Mouse (Mus musculus): Measurements from ENCODE around the gene Kcnip1. TPM values are rescaled to one million over a fixed set of nuclear protein-coding genes. Genes with fewer than 3 reads are reported as not detected.

Gene Kcnip1
- total and polyA plus RNA-seq, 2 experiments = not detected

DNA sequence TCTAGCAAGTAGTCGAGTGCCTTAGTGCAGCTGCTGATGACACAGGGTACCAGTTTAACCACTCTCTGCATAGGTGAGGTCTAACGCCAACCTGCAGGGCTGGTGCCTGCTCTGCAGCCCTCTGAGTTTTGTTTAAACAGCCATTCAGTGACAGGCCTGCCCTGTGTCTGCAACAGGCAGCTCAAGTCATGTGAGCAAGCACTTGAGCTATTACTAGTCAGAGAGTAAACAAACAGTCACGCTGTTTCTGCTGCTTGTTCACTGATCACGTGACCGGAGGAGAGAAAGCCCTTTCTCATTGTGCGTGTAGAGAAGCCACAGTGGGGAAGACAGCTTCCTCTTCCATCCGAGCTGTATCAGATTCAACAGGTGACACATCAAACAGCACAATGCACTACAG lies 248.5 kb downstream of the Kcnip1 start:
- no peaks in the 10 kb centered on the region for H3K4me1 ChIP-seq (ENCODE audit: control insufficient read depth, insufficient read depth, low read length)
- 11% methylated on average over 7 of the region's 7 CpGs for WGBS
- DNase-seq (ENCODE audit: extremely low read depth, low read depth, low spot score) = peak; percentile 8
- H3K27ac ChIP-seq (replicated peaks; ENCODE audit: insufficient read depth, low read depth, low read length) = no peak overlapping the region
- no peaks in the 10 kb centered on the region for H3K36me3 ChIP-seq (ENCODE audit: control insufficient read depth, insufficient read depth, low read length)
- TF ChIP-seq CTCF (IDR thresholded peaks at IDR 0.05; ENCODE audit: low read depth, low read length) (no peak), POLR2A (IDR thresholded peaks at IDR 0.05; ENCODE audit: extremely low read depth, insufficient read depth, low read length) (no peak)
- H3K9ac ChIP-seq (ENCODE audit: low read depth, low read length) = no peak overlapping the region
- no peak overlapping the region for H3K4me3 ChIP-seq (ENCODE audit: insufficient read depth, low read depth, low read length)
- H3K27me3 ChIP-seq (ENCODE audit: control insufficient read depth, insufficient read depth, low read length) = no peaks in the 10 kb centered on the region
- H3K79me2 ChIP-seq (ENCODE audit: control insufficient read depth, insufficient read depth, low read length) = no peaks in the 10 kb centered on the region

- H3K27ac ChIP-seq (replicated peaks; ENCODE audit: insufficient read depth, low read depth, low read length) = no peak overlapping the region
- TF ChIP-seq CTCF (IDR thresholded peaks at IDR 0.05; ENCODE audit: low read depth, low read length) = no peak
- no peak for TF ChIP-seq POLR2A (IDR thresholded peaks at IDR 0.05; ENCODE audit: extremely low read depth, insufficient read depth, low read length)
- DNase-seq (ENCODE audit: extremely low read depth, low read depth, low spot score) = no peak
- WGBS = 88% methylated on average over 3 of the region's 3 CpGs
- H3K4me1 ChIP-seq (ENCODE audit: control insufficient read depth, insufficient read depth, low read length) = no peaks in the 10 kb centered on the region
- H3K9ac ChIP-seq (ENCODE audit: low read depth, low read length) = no peak overlapping the region
- no peaks in the 10 kb centered on the region for H3K27me3 ChIP-seq (ENCODE audit: control insufficient read depth, insufficient read depth, low read length)
- no peaks in the 10 kb centered on the region for H3K79me2 ChIP-seq (ENCODE audit: control insufficient read depth, insufficient read depth, low read length)
- no peak overlapping the region for H3K4me3 ChIP-seq (ENCODE audit: insufficient read depth, low read depth, low read length)
- H3K36me3 ChIP-seq (ENCODE audit: control insufficient read depth, insufficient read depth, low read length) = no peaks in the 10 kb centered on the region
Observed at GRCm38 (mm10) chr11:33740187-33740586, 252.8 kb downstream of the Kcnip1 start.

DNA sequence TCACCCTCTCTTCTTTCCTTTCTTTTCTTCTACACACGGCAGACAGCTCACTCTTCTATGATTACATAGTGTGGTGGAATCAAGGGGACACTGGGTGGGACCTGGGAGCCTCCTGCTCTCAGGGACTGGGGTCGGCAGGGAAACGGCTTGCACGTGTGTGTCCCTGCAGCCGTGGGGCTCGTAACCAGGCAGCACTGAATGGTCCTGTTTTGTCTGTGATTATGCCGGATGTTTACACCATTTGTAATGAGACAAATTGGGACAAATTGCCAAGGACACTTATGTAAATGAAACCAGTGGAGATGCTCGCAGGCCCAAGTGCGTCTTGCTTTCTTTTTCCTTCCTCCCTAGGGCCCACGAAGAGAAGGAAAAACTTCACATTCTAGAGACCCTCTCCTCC lies 256.5 kb downstream of the Kcnip1 start:
- Histone ChIP-seq H3K4me1 (ENCODE audit: control insufficient read depth, insufficient read depth, low read length) (no peaks in the 10 kb centered on the region), H3K27ac (replicated peaks; ENCODE audit: insufficient read depth, low read depth, low read length) (no peak overlapping the region), H3K4me3 (ENCODE audit: insufficient read depth, low read depth, low read length) (no peak overlapping the region), H3K27me3 (ENCODE audit: control insufficient read depth, insufficient read depth, low read length) (no peaks in the 10 kb centered on the region), H3K36me3 (ENCODE audit: control insufficient read depth, insufficient read depth, low read length) (no peaks in the 10 kb centered on the region), H3K79me2 (ENCODE audit: control insufficient read depth, insufficient read depth, low read length) (no peaks in the 10 kb centered on the region), H3K9ac (ENCODE audit: low read depth, low read length) (no peak overlapping the region)
- DNase-seq (ENCODE audit: extremely low read depth, low read depth, low spot score) = peak; percentile 6
- TF ChIP-seq CTCF (IDR thresholded peaks at IDR 0.05; ENCODE audit: low read depth, low read length) = no peak
- no peak for TF ChIP-seq POLR2A (IDR thresholded peaks at IDR 0.05; ENCODE audit: extremely low read depth, insufficient read depth, low read length)
- WGBS = 68% methylated on average over 10 of the region's 10 CpGs

- peak; percentile 16 for DNase-seq (ENCODE audit: extremely low read depth, low read depth, low spot score)
- no peak for TF ChIP-seq POLR2A (IDR thresholded peaks at IDR 0.05; ENCODE audit: extremely low read depth, insufficient read depth, low read length)
- peak; percentile 35; the same call in 1 of the 2 replicates for TF ChIP-seq CTCF (IDR thresholded peaks at IDR 0.05; ENCODE audit: low read depth, low read length)
- Histone ChIP-seq H3K79me2 (ENCODE audit: control insufficient read depth, insufficient read depth, low read length) (no peaks in the 10 kb centered on the region), H3K4me3 (ENCODE audit: insufficient read depth, low read depth, low read length) (no peak overlapping the region), H3K27ac (replicated peaks; ENCODE audit: insufficient read depth, low read depth, low read length) (no peak overlapping the region), H3K4me1 (ENCODE audit: control insufficient read depth, insufficient read depth, low read length) (no peaks in the 10 kb centered on the region), H3K9ac (ENCODE audit: low read depth, low read length) (no peak overlapping the region), H3K36me3 (ENCODE audit: control insufficient read depth, insufficient read depth, low read length) (no peaks in the 10 kb centered on the region), H3K27me3 (ENCODE audit: control insufficient read depth, insufficient read depth, low read length) (no peaks in the 10 kb centered on the region)
- 4% methylated on average over 3 of the region's 3 CpGs for WGBS
Observed at GRCm38 (mm10) chr11:33733269-33733668, 259.7 kb downstream of the Kcnip1 start.

DNA sequence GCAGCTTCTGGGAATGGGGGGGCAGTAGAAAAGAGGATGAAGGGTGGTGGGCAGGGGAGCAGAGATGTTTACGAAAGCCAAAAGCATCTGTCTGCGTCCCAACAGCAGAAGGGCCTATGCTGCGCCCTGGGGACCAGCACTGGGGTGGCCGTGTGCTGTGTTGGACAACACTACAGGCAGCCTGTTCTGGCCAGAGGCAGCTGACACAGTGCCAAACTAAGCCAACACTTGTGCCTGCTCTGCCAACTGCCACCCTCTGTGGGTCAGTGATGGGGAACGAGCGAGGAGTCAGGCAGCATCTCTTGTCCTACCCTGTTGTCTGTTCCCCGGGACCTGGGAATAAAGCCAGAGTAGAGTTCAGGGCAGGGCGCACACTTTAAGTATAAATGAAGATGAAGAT lies 260.6 kb downstream of the Kcnip1 start:
- no peak for TF ChIP-seq CTCF (IDR thresholded peaks at IDR 0.05; ENCODE audit: low read depth, low read length)
- no peak for TF ChIP-seq POLR2A (IDR thresholded peaks at IDR 0.05; ENCODE audit: extremely low read depth, insufficient read depth, low read length)
- no peaks in the 10 kb centered on the region for H3K4me1 ChIP-seq (ENCODE audit: control insufficient read depth, insufficient read depth, low read length)
- no peak overlapping the region for H3K27ac ChIP-seq (replicated peaks; ENCODE audit: insufficient read depth, low read depth, low read length)
- H3K27me3 ChIP-seq (ENCODE audit: control insufficient read depth, insufficient read depth, low read length) = no peaks in the 10 kb centered on the region
- H3K4me3 ChIP-seq (ENCODE audit: insufficient read depth, low read depth, low read length) = no peak overlapping the region
- no peaks in the 10 kb centered on the region for H3K36me3 ChIP-seq (ENCODE audit: control insufficient read depth, insufficient read depth, low read length)
- no peaks in the 10 kb centered on the region for H3K79me2 ChIP-seq (ENCODE audit: control insufficient read depth, insufficient read depth, low read length)
- H3K9ac ChIP-seq (ENCODE audit: low read depth, low read length) = no peak overlapping the region
- no peak for DNase-seq (ENCODE audit: extremely low read depth, low read depth, low spot score)
- WGBS = 84% methylated on average over 8 of the region's 8 CpGs

- no peak overlapping the region for H3K4me3 ChIP-seq (ENCODE audit: insufficient read depth, low read depth, low read length)
- H3K9ac ChIP-seq (ENCODE audit: low read depth, low read length) = no peak overlapping the region
- no peaks in the 10 kb centered on the region for H3K4me1 ChIP-seq (ENCODE audit: control insufficient read depth, insufficient read depth, low read length)
- H3K27ac ChIP-seq (replicated peaks; ENCODE audit: insufficient read depth, low read depth, low read length) = no peak overlapping the region
- peak; percentile 6 for DNase-seq (ENCODE audit: extremely low read depth, low read depth, low spot score)
- TF ChIP-seq CTCF (IDR thresholded peaks at IDR 0.05; ENCODE audit: low read depth, low read length) (peak; percentile 92), POLR2A (IDR thresholded peaks at IDR 0.05; ENCODE audit: extremely low read depth, insufficient read depth, low read length) (no peak)
- 23% methylated on average over 7 of the region's 7 CpGs for WGBS
- no peaks in the 10 kb centered on the region for H3K36me3 ChIP-seq (ENCODE audit: control insufficient read depth, insufficient read depth, low read length)
- no peaks in the 10 kb centered on the region for H3K79me2 ChIP-seq (ENCODE audit: control insufficient read depth, insufficient read depth, low read length)
- H3K27me3 ChIP-seq (ENCODE audit: control insufficient read depth, insufficient read depth, low read length) = no peaks in the 10 kb centered on the region
Observed at GRCm38 (mm10) chr11:33721297-33721696, 271.7 kb downstream of the Kcnip1 start.
